Mouse (Mus musculus): Measurements from ENCODE around the gene Scn10a. TPM values are rescaled to one million over a fixed set of nuclear protein-coding genes. Genes with fewer than 3 reads are reported as not detected.

Gene Scn10a
- polyA plus RNA-seq, 2 experiments, result 0.10 TPM; not detected in 1

DNA sequence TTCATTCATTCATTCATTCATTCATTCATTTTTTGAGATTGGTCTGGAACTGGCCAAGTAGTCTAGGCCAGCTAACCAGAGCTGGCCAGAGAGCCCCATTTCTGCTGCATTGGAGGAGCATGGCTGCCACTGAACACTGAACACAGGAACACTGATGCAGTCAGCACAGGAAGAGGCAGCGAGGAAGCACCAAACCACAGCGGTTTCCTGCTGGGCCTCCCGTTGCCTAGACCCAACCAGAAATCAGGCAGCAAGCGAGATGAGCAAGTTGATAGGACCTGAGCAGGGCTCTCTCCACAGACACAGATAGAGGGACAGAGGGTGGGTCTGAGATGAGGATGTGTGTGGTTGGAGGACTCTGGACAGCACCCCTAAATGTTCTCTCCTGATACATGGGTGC, 24.8 kb upstream of the Scn10a start:
- TF ChIP-seq POLR2A (IDR thresholded peaks at IDR 0.05; ENCODE audit: borderline replicate concordance, extremely low read depth, insufficient read depth, insufficient read length), result no peak
- no peak for DNase-seq (ENCODE audit: low spot score)
- Histone ChIP-seq H3K27ac (replicated peaks; ENCODE audit: low read depth, low read length) (no peak overlapping the region), H3K4me2 (replicated peaks; ENCODE audit: low read depth, low read length, severe bottlenecking) (no peak overlapping the region), H3K4me1 (ENCODE audit: control insufficient read depth, insufficient read depth, low read length) (no peaks in the 10 kb centered on the region), H3K27me3 (ENCODE audit: control insufficient read depth, insufficient read depth, low read length) (no peaks in the 10 kb centered on the region), H3K36me3 (ENCODE audit: control insufficient read depth, insufficient read depth, low read length) (no peaks in the 10 kb centered on the region), H3K4me3 (replicated peaks; ENCODE audit: low read length) (no peak overlapping the region), H3K9me3 (ENCODE audit: control insufficient read depth, low read length) (no peaks in the 10 kb centered on the region), H3K9ac (ENCODE audit: low read depth, low read length, severe bottlenecking) (no peak overlapping the region)
- ATAC-seq (ENCODE audit: low FRiP score, low read depth), result no peak
- WGBS, result 88% methylated on average over 4 of the region's 4 CpGs

GRCm38 (mm10) chr9:119743312-119743711, 24.2 kb upstream of the Scn10a start:
- no peaks in the 10 kb centered on the region for H3K36me3 ChIP-seq (ENCODE audit: control insufficient read depth, insufficient read depth, low read length)
- H3K4me1 ChIP-seq (ENCODE audit: control insufficient read depth, insufficient read depth, low read length), result no peaks in the 10 kb centered on the region
- no peaks in the 10 kb centered on the region for H3K27me3 ChIP-seq (ENCODE audit: control insufficient read depth, insufficient read depth, low read length)
- H3K9me3 ChIP-seq (ENCODE audit: control insufficient read depth, low read length), result no peaks in the 10 kb centered on the region
- H3K27ac ChIP-seq (replicated peaks; ENCODE audit: low read depth, low read length), result no peak overlapping the region
- DNase-seq (ENCODE audit: low spot score) (no peak), ATAC-seq (ENCODE audit: low FRiP score, low read depth) (no peak)
- 79% methylated on average over 3 of the region's 3 CpGs for WGBS
- H3K4me2 ChIP-seq (replicated peaks; ENCODE audit: low read depth, low read length, severe bottlenecking), result no peak overlapping the region
- H3K9ac ChIP-seq (ENCODE audit: low read depth, low read length, severe bottlenecking), result no peak overlapping the region
- no peak for TF ChIP-seq POLR2A (IDR thresholded peaks at IDR 0.05; ENCODE audit: borderline replicate concordance, extremely low read depth, insufficient read depth, insufficient read length)
- H3K4me3 ChIP-seq (replicated peaks; ENCODE audit: low read length), result no peak overlapping the region

DNA sequence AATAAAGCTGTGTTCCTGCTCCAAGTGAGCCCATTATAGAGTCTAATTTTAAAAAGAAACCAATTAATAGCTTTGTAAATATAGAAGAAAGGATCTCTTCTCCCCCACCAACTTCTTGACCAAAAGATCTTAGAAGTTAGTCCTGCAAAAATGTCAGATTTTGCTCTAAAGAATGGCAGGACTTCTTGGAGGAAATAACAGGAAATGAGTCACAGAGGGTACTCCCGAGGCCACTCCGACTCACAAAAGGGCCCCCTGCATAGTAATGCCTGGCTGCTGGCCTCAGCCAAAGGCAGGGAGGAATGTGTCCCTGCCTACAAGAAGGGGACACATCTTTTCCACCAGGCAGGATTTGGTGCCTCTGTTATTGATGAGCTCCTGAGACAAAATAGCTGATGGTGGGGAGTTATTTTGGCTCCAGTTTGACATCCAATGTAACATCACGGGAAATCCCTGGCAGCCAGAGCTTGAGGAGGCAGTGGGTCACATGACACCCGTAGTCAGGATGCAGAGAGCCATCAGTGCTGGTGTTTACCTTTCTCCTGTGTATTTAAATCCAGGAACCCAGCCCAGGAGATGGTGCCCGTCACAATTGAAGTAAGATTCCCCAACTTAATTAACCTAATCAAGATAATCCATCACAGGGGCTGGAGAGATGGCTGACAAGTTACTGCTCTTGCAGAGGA, 22.1 kb upstream of the Scn10a start:
- DNase-seq (ENCODE audit: low spot score), result no peak
- no peaks in the 10 kb centered on the region for H3K4me1 ChIP-seq (ENCODE audit: control insufficient read depth, insufficient read depth, low read length)
- WGBS, result 51% methylated on average over 5 of the region's 5 CpGs

DNA sequence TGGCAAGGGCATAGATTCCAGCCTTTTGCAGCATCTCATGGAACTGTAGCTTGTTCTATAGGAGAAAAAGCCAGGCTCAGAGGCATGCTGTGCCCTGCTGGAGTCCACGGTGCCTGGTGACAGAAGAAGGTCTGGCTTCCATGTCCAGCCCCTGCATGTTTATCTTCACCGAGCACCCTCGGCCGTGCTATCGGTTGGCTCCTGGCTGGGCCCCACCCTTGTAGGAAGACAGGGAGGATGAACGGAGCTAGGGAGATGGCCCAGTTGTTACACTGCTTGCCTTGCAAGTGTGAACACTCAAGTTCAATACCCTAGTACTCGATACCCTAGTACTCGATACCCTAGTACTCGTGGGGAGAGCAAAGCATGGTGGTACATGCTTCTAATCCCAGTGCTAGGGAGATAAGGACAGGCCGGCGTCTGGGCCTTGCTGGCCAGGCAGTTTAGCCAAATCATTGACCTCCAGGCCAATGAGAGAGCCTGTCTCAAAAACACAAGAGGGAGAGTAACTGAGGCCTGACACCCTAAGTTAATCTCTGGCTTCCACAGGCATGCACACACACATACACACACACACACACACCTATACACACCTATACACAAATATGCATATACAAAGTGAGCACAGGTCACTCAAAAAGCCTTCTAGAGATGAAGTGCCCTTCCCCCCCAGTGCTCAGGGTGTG, 9.4 kb upstream of the Scn10a start:
- H3K27ac ChIP-seq (replicated peaks; ENCODE audit: low read depth, low read length), result no peak overlapping the region
- ATAC-seq (ENCODE audit: low FRiP score, low read depth) (no peak), DNase-seq (ENCODE audit: low spot score) (no peak)
- no peak overlapping the region for H3K4me3 ChIP-seq (replicated peaks; ENCODE audit: low read length)
- no peak overlapping the region for H3K9ac ChIP-seq (ENCODE audit: low read depth, low read length, severe bottlenecking)
- no peak for TF ChIP-seq POLR2A (IDR thresholded peaks at IDR 0.05; ENCODE audit: borderline replicate concordance, extremely low read depth, insufficient read depth, insufficient read length)
- WGBS, result 86% methylated on average over 11 of the region's 11 CpGs
- no peaks in the 10 kb centered on the region for H3K36me3 ChIP-seq (ENCODE audit: control insufficient read depth, insufficient read depth, low read length)
- H3K4me1 ChIP-seq (ENCODE audit: control insufficient read depth, insufficient read depth, low read length), result no peaks in the 10 kb centered on the region
- H3K27me3 ChIP-seq (ENCODE audit: control insufficient read depth, insufficient read depth, low read length), result no peaks in the 10 kb centered on the region
- H3K4me2 ChIP-seq (replicated peaks; ENCODE audit: low read depth, low read length, severe bottlenecking), result no peak overlapping the region
- no peaks in the 10 kb centered on the region for H3K9me3 ChIP-seq (ENCODE audit: control insufficient read depth, low read length)

More for the DNA sequence above, 22.1 kb upstream of the Scn10a start:
- no peak for TF ChIP-seq POLR2A (IDR thresholded peaks at IDR 0.05; ENCODE audit: borderline replicate concordance, extremely low read depth, insufficient read depth, insufficient read length)
- no peak overlapping the region for H3K9ac ChIP-seq (ENCODE audit: low read depth, low read length, severe bottlenecking)
- no peaks in the 10 kb centered on the region for H3K36me3 ChIP-seq (ENCODE audit: control insufficient read depth, insufficient read depth, low read length)
- no peak overlapping the region for H3K4me3 ChIP-seq (replicated peaks; ENCODE audit: low read length)
- no peaks in the 10 kb centered on the region for H3K27me3 ChIP-seq (ENCODE audit: control insufficient read depth, insufficient read depth, low read length)
- H3K27ac ChIP-seq (replicated peaks; ENCODE audit: low read depth, low read length), result no peak overlapping the region
- ATAC-seq (ENCODE audit: low FRiP score, low read depth), result no peak
- no peak overlapping the region for H3K4me2 ChIP-seq (replicated peaks; ENCODE audit: low read depth, low read length, severe bottlenecking)
- no peaks in the 10 kb centered on the region for H3K9me3 ChIP-seq (ENCODE audit: control insufficient read depth, low read length)

DNA sequence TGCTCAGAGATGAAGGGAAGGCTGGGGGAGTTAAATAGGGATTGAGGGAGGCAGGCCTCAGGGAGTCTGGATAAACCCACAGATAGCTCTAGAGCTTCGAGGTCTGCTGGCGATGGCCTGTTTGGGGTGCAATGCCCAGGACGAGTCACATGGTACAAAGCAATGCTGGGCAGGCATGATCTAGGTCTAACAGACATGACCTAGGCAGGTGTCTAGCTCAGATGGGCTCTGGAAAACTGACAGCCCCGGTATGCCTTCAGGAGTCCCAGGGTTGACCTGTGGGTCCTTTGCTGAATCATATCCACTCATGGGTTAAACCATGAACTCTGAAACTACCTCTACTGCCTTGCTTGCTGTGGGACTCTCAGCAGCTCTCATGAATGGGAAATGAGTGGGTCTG, 7.9 kb upstream of the Scn10a start:
- WGBS, result 86% methylated on average over 4 of the region's 4 CpGs
- DNase-seq (ENCODE audit: low spot score), result no peak
- no peak overlapping the region for H3K27ac ChIP-seq (replicated peaks; ENCODE audit: low read depth, low read length)
- no peak overlapping the region for H3K4me3 ChIP-seq (replicated peaks; ENCODE audit: low read length)
- no peak overlapping the region for H3K9ac ChIP-seq (ENCODE audit: low read depth, low read length, severe bottlenecking)
- H3K9me3 ChIP-seq (ENCODE audit: control insufficient read depth, low read length), result no peaks in the 10 kb centered on the region
- H3K36me3 ChIP-seq (ENCODE audit: control insufficient read depth, insufficient read depth, low read length), result no peaks in the 10 kb centered on the region
- ATAC-seq (ENCODE audit: low FRiP score, low read depth), result no peak
- H3K4me2 ChIP-seq (replicated peaks; ENCODE audit: low read depth, low read length, severe bottlenecking), result no peak overlapping the region
- H3K27me3 ChIP-seq (ENCODE audit: control insufficient read depth, insufficient read depth, low read length), result no peaks in the 10 kb centered on the region
- H3K4me1 ChIP-seq (ENCODE audit: control insufficient read depth, insufficient read depth, low read length), result no peaks in the 10 kb centered on the region
- TF ChIP-seq POLR2A (IDR thresholded peaks at IDR 0.05; ENCODE audit: borderline replicate concordance, extremely low read depth, insufficient read depth, insufficient read length), result no peak
